Mouse (Mus musculus) cortical plate, adult 2 months (tissue): Measurements from ENCODE around the gene Pitpnc1.

Experiments
- CTCF ChIP-seq: fragments of 200-500 bp; IDR thresholded peaks from 2 replicates; pipeline ENCODE4 v1.5.1; 2011; ENCODE audit warnings: mild to moderate bottlenecking, control low read depth, low read length; ENCODE audit not compliant: insufficient read depth; ENCODE audit errors: extremely low read depth
- POLR2A ChIP-seq: fragments of 200-500 bp; IDR thresholded peaks from 2 replicates; pipeline ENCODE4 v1.6.1; 2011; ENCODE audit warnings: mild to moderate bottlenecking, low read length, control low read depth; ENCODE audit not compliant: insufficient read depth; ENCODE audit errors: extremely low read depth

DNA sequence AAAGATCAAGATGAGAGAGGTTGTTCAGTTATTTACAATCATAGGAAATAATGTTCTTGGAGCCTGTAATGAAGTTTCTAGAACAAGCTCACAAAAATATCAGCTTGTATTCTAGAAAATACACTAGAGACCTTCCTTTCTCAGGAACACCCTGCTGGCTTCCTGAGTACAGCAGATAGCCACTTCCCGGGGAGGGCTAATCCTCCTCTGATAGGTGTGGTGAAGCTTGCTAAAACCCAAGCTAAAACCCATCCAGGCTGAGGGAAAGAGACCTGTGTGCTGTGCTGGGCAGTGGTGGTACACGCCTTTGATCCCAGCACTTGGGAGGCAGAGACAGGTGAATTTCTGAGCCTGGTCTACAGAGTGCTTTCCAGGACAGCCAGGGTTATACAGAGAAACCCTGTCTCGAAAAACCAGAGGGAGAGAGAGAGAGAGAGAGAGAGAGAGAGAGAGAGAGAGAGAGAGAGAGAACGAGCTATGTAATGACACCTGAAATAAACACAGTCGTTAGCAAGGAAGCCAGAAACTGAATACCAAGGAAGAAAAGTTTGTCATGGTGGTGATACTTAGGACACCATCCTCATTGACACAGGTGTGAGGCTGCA, 48.6 kb downstream of the Pitpnc1 start:
- TF ChIP-seq CTCF (no peak), POLR2A (no peak)
